Mouse (Mus musculus) MEL (cell line): ENCODE measurements around the gene Nup93. TPM values are rescaled to one million over a fixed set of nuclear protein-coding genes. Genes with fewer than 3 reads are reported as not detected.

Experiments used
- DNase-seq: peaks from one replicate; pipeline ENCODE4 v3.0.0; 2011; ENCODE audit warnings: low read depth, low spot score
- H3K27ac ChIP-seq: 2 replicates; pipeline ENCODE4 v1.5.1; 2012; ENCODE audit warnings: low read depth, mild to moderate bottlenecking, control low read depth, low read length, moderate library complexity; ENCODE audit not compliant: control insufficient read depth
- H3K27me3 ChIP-seq, 2 experiments: fragments of 150-350 bp in 1 of 2; sonication (generic) in 1 of 2; 2 replicates each; pipeline ENCODE4 v1.6.1; 2012; ENCODE audit warnings: low read length in 2 of 2, mild to moderate bottlenecking in 2 of 2, improper control_type of control experiment in 1 of 2, moderate library complexity in 1 of 2; ENCODE audit not compliant: insufficient read depth in 2 of 2, control insufficient read depth in 1 of 2
- H3K36me3 ChIP-seq, 2 experiments: 2 replicates each; pipeline ENCODE4 v1.6.1; 2012 to 2014; ENCODE audit warnings: low read length in 2 of 2, improper control_type of control experiment in 1 of 2, inconsistent platforms in 1 of 2, mild to moderate bottlenecking in 1 of 2; ENCODE audit not compliant: insufficient read depth in 2 of 2, control insufficient read depth in 1 of 2
- H3K4me1 ChIP-seq, 2 experiments: fragments of 150-350 bp in 1 of 2; sonication (generic) in 1 of 2; 2 replicates each; pipeline ENCODE4 v1.6.1; 2012; ENCODE audit warnings: low read length in 2 of 2, improper control_type of control experiment in 1 of 2, mild to moderate bottlenecking in 1 of 2; ENCODE audit not compliant: insufficient read depth in 2 of 2, control insufficient read depth in 1 of 2
- H3K4me3 ChIP-seq, 2 experiments: fragments of 150-350 bp in 1 of 2; sonication (generic) in 1 of 2; 2 replicates each; pipeline ENCODE4 v1.5.1; 2012; ENCODE audit warnings: low read depth in 2 of 2, low read length in 2 of 2, mild to moderate bottlenecking in 2 of 2, moderate library complexity in 2 of 2, control low read depth in 1 of 2, improper control_type of control experiment in 1 of 2; ENCODE audit not compliant: control insufficient read depth in 1 of 2, insufficient read depth in 1 of 2
- H3K79me2 ChIP-seq: 2 replicates; pipeline ENCODE4 v1.6.1; 2012; ENCODE audit warnings: mild to moderate bottlenecking, low read length, moderate library complexity; ENCODE audit not compliant: control insufficient read depth, poor library complexity, insufficient read depth
- H3K9ac ChIP-seq: 2 replicates; pipeline ENCODE4 v1.6.1; 2012; ENCODE audit warnings: low read depth, mild to moderate bottlenecking, control low read depth, low read length, moderate library complexity; ENCODE audit not compliant: control insufficient read depth, poor library complexity, severe bottlenecking
- H3K9me3 ChIP-seq: fragments of 150-350 bp; sonication (generic); replicated peaks from 2 replicates; pipeline ENCODE4 v1.6.1; 2012; ENCODE audit warnings: mild to moderate bottlenecking, low read length, improper control_type of control experiment, moderate library complexity; ENCODE audit not compliant: insufficient read depth
- CTCF ChIP-seq, 3 experiments: IDR thresholded peaks in 2 of 3; conservative IDR thresholded peaks in 1 of 3; 2 replicates each; pipeline ENCODE4 v1.5.1; 2011 to 2012; ENCODE audit warnings: low read length in 3 of 3, low read depth in 2 of 3, mild to moderate bottlenecking in 2 of 3, improper control_type of control experiment in 1 of 3, inconsistent platforms in 1 of 3, mixed read lengths in 1 of 3, moderate library complexity in 1 of 3; ENCODE audit not compliant: control insufficient read depth in 1 of 3, insufficient read depth in 1 of 3, poor library complexity in 1 of 3, severe bottlenecking in 1 of 3
- E2F4 ChIP-seq: IDR thresholded peaks from 2 replicates; pipeline ENCODE4 v1.6.1; 2011; ENCODE audit warnings: low read depth, low read length, improper control_type of control experiment, borderline replicate concordance
- ETS1 ChIP-seq: IDR thresholded peaks from 2 replicates; pipeline ENCODE4 v1.6.1; 2012; ENCODE audit warnings: low read depth, mild to moderate bottlenecking, inconsistent platforms, low read length, improper control_type of control experiment, moderate library complexity
- GATA1 ChIP-seq: IDR thresholded peaks from 2 replicates; pipeline ENCODE4 v1.6.1; 2011; ENCODE audit warnings: low read depth, low read length, improper control_type of control experiment
- JUND ChIP-seq: IDR thresholded peaks from 2 replicates; pipeline ENCODE4 v1.6.1; 2011; ENCODE audit warnings: low read depth, mild to moderate bottlenecking, improper control_type of control experiment, low read length
- KAT2A ChIP-seq: conservative IDR thresholded peaks from 2 replicates; pipeline ENCODE4 v1.6.1; 2012; ENCODE audit warnings: low read depth, low read length, improper control_type of control experiment, inconsistent platforms
- MAZ ChIP-seq: IDR thresholded peaks from 2 replicates; pipeline ENCODE4 v1.6.1; 2012; ENCODE audit warnings: low read depth, mild to moderate bottlenecking, inconsistent platforms, low read length, improper control_type of control experiment
- MEF2A ChIP-seq: IDR thresholded peaks from 2 replicates; pipeline ENCODE4 v1.6.1; 2014; ENCODE audit warnings: low read depth, mild to moderate bottlenecking, inconsistent platforms, low read length, improper control_type of control experiment; ENCODE audit not compliant: poor library complexity, insufficient replicate concordance, severe bottlenecking; ENCODE audit errors: extremely low read depth
- MXI1 ChIP-seq: IDR thresholded peaks from 2 replicates; pipeline ENCODE4 v1.6.1; 2011; ENCODE audit warnings: mild to moderate bottlenecking, low read depth, low read length, improper control_type of control experiment
- NELFE ChIP-seq: IDR thresholded peaks from 2 replicates; pipeline ENCODE4 v1.6.1; 2011; ENCODE audit warnings: low read depth, low read length, improper control_type of control experiment
- NRF1 ChIP-seq: IDR thresholded peaks from 2 replicates; pipeline ENCODE4 v1.6.1; 2014; ENCODE audit warnings: low read depth, mild to moderate bottlenecking, inconsistent platforms, low read length, improper control_type of control experiment, moderate library complexity; ENCODE audit not compliant: poor library complexity, insufficient read depth, severe bottlenecking
- POLR2AphosphoS2 ChIP-seq: IDR thresholded peaks from 2 replicates; pipeline ENCODE4 v1.6.1; 2011; ENCODE audit warnings: low read length, improper control_type of control experiment
- POLR2AphosphoS5 ChIP-seq: IDR thresholded peaks from 2 replicates; pipeline ENCODE4 v1.6.1; 2012; ENCODE audit warnings: low read depth, borderline replicate concordance, mild to moderate bottlenecking, inconsistent platforms, low read length, moderate library complexity, mixed read lengths
- SMC3 ChIP-seq: IDR thresholded peaks from 2 replicates; pipeline ENCODE4 v1.6.1; 2011; ENCODE audit warnings: low read depth, low read length, improper control_type of control experiment
- TAL1 ChIP-seq: IDR thresholded peaks from 2 replicates; pipeline ENCODE4 v1.6.1; 2012; ENCODE audit warnings: mild to moderate bottlenecking, inconsistent platforms, low read length, moderate library complexity, mixed read lengths
- TBP ChIP-seq: IDR thresholded peaks from 2 replicates; pipeline ENCODE4 v1.8.0; 2011; ENCODE audit warnings: low read depth, low read length, improper control_type of control experiment
- TCF12 ChIP-seq: IDR thresholded peaks from 2 replicates; pipeline ENCODE4 v1.6.1; 2014; ENCODE audit warnings: low read depth, mild to moderate bottlenecking, inconsistent platforms, low read length, improper control_type of control experiment, moderate library complexity
- ZKSCAN1 ChIP-seq: IDR thresholded peaks from 2 replicates; pipeline ENCODE4 v1.6.1; 2012; ENCODE audit warnings: low read depth, mild to moderate bottlenecking, inconsistent platforms, low read length, improper control_type of control experiment, moderate library complexity
- ZNF384 ChIP-seq: IDR thresholded peaks from 2 replicates; pipeline ENCODE4 v1.6.1; 2012; ENCODE audit warnings: low read depth, mild to moderate bottlenecking, inconsistent platforms, low read length, improper control_type of control experiment
- polyA plus RNA-seq, 2 experiments: library from polyadenylated mRNA; stranded (reverse) in 1 of 2; unstranded in 1 of 2; fragments of >175 nt in 1 of 2; fragments of >200 nt in 1 of 2; gene quantifications; 2 replicates each; pipeline versions ENCODE4 v1.2.1 to v1.2.4; 2012; ENCODE audit warnings: low replicate concordance in 2 of 2, low read depth in 1 of 2; ENCODE audit not compliant: insufficient read length in 2 of 2, insufficient read depth in 1 of 2, missing spikeins in 1 of 2
- total RNA-seq: library from RNA; depleted of rRNA; stranded (reverse); fragments of 300-350 nt; gene quantifications from 2 replicates; pipeline ENCODE4 v1.2.3, GENCODE M21; 2012

Nup93 gene
- total and polyA plus RNA-seq, 3 experiments, result 71.6 to 292 (median 110) TPM

- H3K4me3 ChIP-seq, result no peak overlapping the region
- DNase-seq, result no peak
- H3K9me3 ChIP-seq, result no peaks in the 10 kb centered on the region
- H3K27me3 ChIP-seq, result peaks cover 13 to 19% of the 10 kb centered on the region in 2 experiments
- H3K36me3 ChIP-seq, result peaks cover 0 to 2% of the 10 kb centered on the region in 2 experiments; a peak in 1 of 4 replicates
- H3K79me2 ChIP-seq, result no peaks in the 10 kb centered on the region
- H3K27ac ChIP-seq, result no peak overlapping the region
- TF ChIP-seq ZKSCAN1 (no peak), ZNF384 (no peak), SMC3 (no peak), POLR2AphosphoS2 (no peak), KAT2A (no peak), NELFE (no peak), NRF1 (no peak)
- TF ChIP-seq, all 39 proteins: peak for 0
- H3K4me1 ChIP-seq, result peaks cover 0 to 12% of the 10 kb centered on the region in 2 experiments; a peak in 2 of 4 replicates
- H3K9ac ChIP-seq, result no peak overlapping the region
Measured at GRCm38 (mm10) chr8:94362607-94363239, 148.4 kb downstream of the Nup93 start.

GRCm38 (mm10) chr8:94363288-94363688 is 148.9 kb downstream of the Nup93 start:
- peak; percentile 75 for DNase-seq
- H3K9me3 ChIP-seq, result no peaks in the 10 kb centered on the region
- H3K27me3 ChIP-seq, result peaks cover 13 to 18% of the 10 kb centered on the region in 2 experiments
- no peak overlapping the region for H3K27ac ChIP-seq
- peaks cover 0 to 12% of the 10 kb centered on the region in 2 experiments; a peak in 2 of 4 replicates for H3K4me1 ChIP-seq
- peaks cover 0 to 2% of the 10 kb centered on the region in 2 experiments; a peak in 1 of 4 replicates for H3K36me3 ChIP-seq
- H3K4me3 ChIP-seq, result no peak overlapping the region
- no peaks in the 10 kb centered on the region for H3K79me2 ChIP-seq
- TF ChIP-seq ETS1 (no peak), NELFE (peak; percentile 20; the same call in 1 of the 2 replicates)
- TF ChIP-seq, all 39 proteins: peak for 1
- H3K9ac ChIP-seq, result no peak overlapping the region

- Histone ChIP-seq H3K27me3 (peaks cover 8 to 13% of the 10 kb centered on the region in 2 experiments), H3K4me1 (peaks cover 0 to 12% of the 10 kb centered on the region in 2 experiments; a peak in 2 of 4 replicates), H3K27ac (no peak overlapping the region), H3K79me2 (no peaks in the 10 kb centered on the region), H3K9ac (no peak overlapping the region), H3K4me3 (no peak overlapping the region), H3K9me3 (no peaks in the 10 kb centered on the region), H3K36me3 (peaks cover 0 to 2% of the 10 kb centered on the region in 2 experiments; a peak in 1 of 4 replicates)
- TF ChIP-seq POLR2AphosphoS5, result no peak
- TF ChIP-seq ZKSCAN1, result no peak
- no peak for TF ChIP-seq CTCF (IDR thresholded peaks at IDR 0.05 in 2 of 3, conservative IDR thresholded peaks at IDR 0.05 in 1 of 3; ENCODE audit: control insufficient read depth in 1 of 3, insufficient read depth in 1 of 3, low read depth in 2 of 3, low read length in 3 of 3, poor library complexity in 1 of 3, severe bottlenecking in 1 of 3)
- no peak for TF ChIP-seq SMC3
- no peak for TF ChIP-seq JUND
- TF ChIP-seq GATA1, result no peak
- TF ChIP-seq MEF2A, result no peak
- no peak for TF ChIP-seq TAL1
- no peak for TF ChIP-seq MAZ
- no peak for TF ChIP-seq ETS1
- TF ChIP-seq E2F4, result no peak
- no peak for TF ChIP-seq POLR2AphosphoS2
- TF ChIP-seq TCF12, result no peak
- TF ChIP-seq MXI1, result no peak
- TF ChIP-seq TBP, result no peak
- DNase-seq, result no peak
Measured at GRCm38 (mm10) chr8:94363906-94364305, 149.5 kb downstream of the Nup93 start.
